Mouse (Mus musculus) stomach, postnatal 0 days (tissue): ENCODE results near the gene Rexo4. TPM values are rescaled to one million over a fixed set of nuclear protein-coding genes. Genes with fewer than 3 reads are reported as not detected.

Experiments
- ATAC-seq: fragments of 200-750 bp; cut with Nextera tagmentation; 2 replicates; pipeline ENCODE4 v1.8.0; 2017; ENCODE audit not compliant: low FRiP score, low TSS enrichment
- DNase-seq: peaks from one replicate; pipeline ENCODE4 v3.0.0-alpha.2; 2016; ENCODE audit warnings: low spot score
- H3K27ac ChIP-seq: fragments of 300-500 bp; sonication (generic); replicated peaks from 2 replicates; pipeline ENCODE4 v1.5.1; 2014; ENCODE audit warnings: mild to moderate bottlenecking, control low read depth
- H3K27me3 ChIP-seq: fragments of 300-500 bp; sonication (generic); 2 replicates; pipeline ENCODE4 v1.6.1; 2014; ENCODE audit warnings: low read length; ENCODE audit not compliant: control insufficient read depth, insufficient read depth
- H3K36me3 ChIP-seq: fragments of 300-500 bp; sonication (generic); 2 replicates; pipeline ENCODE4 v1.6.1; 2014; ENCODE audit warnings: low read length, mixed read lengths; ENCODE audit not compliant: control insufficient read depth, insufficient read depth
- H3K4me1 ChIP-seq: fragments of 300-500 bp; sonication (generic); replicated peaks from 2 replicates; pipeline ENCODE4 v1.6.1; 2014; ENCODE audit warnings: antibody characterized with exemption; ENCODE audit not compliant: control insufficient read depth, insufficient read depth
- H3K4me2 ChIP-seq: fragments of 300-500 bp; sonication (generic); replicated peaks from 2 replicates; pipeline ENCODE4 v1.6.1; 2014; ENCODE audit warnings: low read depth, mild to moderate bottlenecking, control low read depth, moderate library complexity
- H3K4me3 ChIP-seq: fragments of 300-500 bp; sonication (generic); 2 replicates; pipeline ENCODE4 v1.5.1; 2014; ENCODE audit warnings: low read depth, low read length, control low read depth
- H3K9ac ChIP-seq: fragments of 300-500 bp; sonication (generic); 2 replicates; pipeline ENCODE4 v1.6.1; 2014; ENCODE audit warnings: mild to moderate bottlenecking, low read length, control low read depth, mixed read lengths
- H3K9me3 ChIP-seq: fragments of 300-500 bp; sonication (generic); 2 replicates; pipeline ENCODE4 v1.6.1; 2016; ENCODE audit warnings: low read length; ENCODE audit not compliant: control insufficient read depth
- CTCF ChIP-seq: IDR thresholded peaks from 2 replicates; pipeline ENCODE4 v1.5.1; 2016; ENCODE audit warnings: antibody characterized with exemption, low read depth, mild to moderate bottlenecking, moderate library complexity
- EP300 ChIP-seq: optimal IDR thresholded peaks from 2 replicates; pipeline ENCODE3; 2016; ENCODE audit warnings: antibody characterized with exemption
- WGBS: fragments of 180-500 bp; shearing (Covaris S2); extraction: QIAGEN DNeasy Blood & Tissue Kit; methylation state at CpG from one replicate; pipeline ENCODE4 v1.1.7; 2014; 5-methylcytosine and 5-hydroxymethylcytosine counted together
- polyA plus RNA-seq: library from polyadenylated mRNA; unstranded; fragments of >200 nt; fragmentation: Nextera tagmentation; extraction: Ambion mirVana; gene quantifications from 2 replicates; pipeline ENCODE4 v1.2.1, GENCODE M21; 2015

The Rexo4 gene
- polyA plus RNA-seq, 1 experiment from 2014 or later: 21.7 TPM

GRCm38 (mm10) chr2:26910994-26911765, 53.0 kb downstream of the Rexo4 start:
- ATAC-seq: peak; percentile 30
- DNase-seq: peak; percentile 70

GRCm38 (mm10) chr2:26910124-26910993, 53.8 kb downstream of the Rexo4 start, which contains the start of the genes Med22 and Rpl7a:
Gene Med22, minus strand, starts transcription at chr2:26910677.
Gene Rpl7a, plus strand, starts transcription at chr2:26910764.
- no peaks in the 10 kb centered on the region for H3K27me3 ChIP-seq
- peak within 1 kb of the TSS; percentile 76 for H3K4me3 ChIP-seq
- TF ChIP-seq EP300 (peak; percentile 99), CTCF (no peak)
- DNase-seq (peak; percentile 100), ATAC-seq (peak; percentile 94)
- peaks cover 2% of the 10 kb centered on the region for H3K4me1 ChIP-seq
- H3K27ac ChIP-seq: peak within 1 kb of the TSS; percentile 88
- peak within 1 kb of the TSS; percentile 92 for H3K4me2 ChIP-seq
- under 1% methylated on average over 73 of the region's 74 CpGs for WGBS
- H3K9me3 ChIP-seq: no peaks in the 10 kb centered on the region
- H3K36me3 ChIP-seq: peaks cover 25% of the 10 kb centered on the region
- H3K9ac ChIP-seq: peak within 1 kb of the TSS; percentile 95

More at GRCm38 (mm10) chr2:26910994-26911765, 53.0 kb downstream of the Rexo4 start:
- H3K27ac ChIP-seq: peak overlapping the region; percentile 88
- H3K9me3 ChIP-seq: no peaks in the 10 kb centered on the region
- peaks cover 2% of the 10 kb centered on the region for H3K4me1 ChIP-seq
- peak overlapping the region; percentile 92 for H3K4me2 ChIP-seq
- WGBS: under 1% methylated on average over 37 of the region's 37 CpGs
- peak overlapping the region; percentile 95 for H3K9ac ChIP-seq
- TF ChIP-seq EP300: no peak
- TF ChIP-seq CTCF: no peak
- peaks cover 20% of the 10 kb centered on the region for H3K36me3 ChIP-seq
- H3K4me3 ChIP-seq: peak overlapping the region; percentile 76
- H3K27me3 ChIP-seq: no peaks in the 10 kb centered on the region

GRCm38 (mm10) chr2:26909387-26909784, 54.8 kb downstream of the Rexo4 start:
- Histone ChIP-seq H3K9me3 (no peaks in the 10 kb centered on the region), H3K4me3 (peak overlapping the region; percentile 76), H3K4me1 (peaks cover 2% of the 10 kb centered on the region; the same call in 1 of the 2 replicates), H3K4me2 (peak overlapping the region; percentile 83), H3K36me3 (peaks cover 23% of the 10 kb centered on the region), H3K27ac (peak overlapping the region; percentile 88), H3K9ac (peak overlapping the region; percentile 84), H3K27me3 (no peaks in the 10 kb centered on the region)
- TF ChIP-seq EP300 (no peak), CTCF (peak; percentile 51)
- no peak for ATAC-seq
- DNase-seq: no peak

GRCm38 (mm10) chr2:26908710-26909386, 55.3 kb downstream of the Rexo4 start:
- Histone ChIP-seq H3K9ac (peak overlapping the region; percentile 48), H3K36me3 (peaks cover 22% of the 10 kb centered on the region), H3K4me2 (peak overlapping the region; percentile 83), H3K27ac (no peak overlapping the region), H3K27me3 (no peaks in the 10 kb centered on the region), H3K4me3 (peak overlapping the region; percentile 76; the same call in 1 of the 2 replicates), H3K9me3 (no peaks in the 10 kb centered on the region), H3K4me1 (peaks cover 4% of the 10 kb centered on the region; the same call in 1 of the 2 replicates)
- TF ChIP-seq EP300 (no peak), CTCF (no peak)
- ATAC-seq: no peak
- WGBS: 67% methylated on average over 18 of the region's 18 CpGs
- no peak for DNase-seq

- no peaks in the 10 kb centered on the region for H3K9me3 ChIP-seq
- no peak overlapping the region for H3K27ac ChIP-seq
- TF ChIP-seq CTCF (peak; percentile 88), EP300 (no peak)
- H3K9ac ChIP-seq: no peak overlapping the region
- H3K4me3 ChIP-seq: no peak overlapping the region
- H3K27me3 ChIP-seq: no peaks in the 10 kb centered on the region
- H3K4me1 ChIP-seq: peaks cover 7% of the 10 kb centered on the region
- peaks cover 12% of the 10 kb centered on the region for H3K36me3 ChIP-seq
- ATAC-seq (no peak), DNase-seq (peak; percentile 71)
- 29% methylated on average over 4 of the region's 4 CpGs for WGBS
- no peak overlapping the region for H3K4me2 ChIP-seq
Measured at GRCm38 (mm10) chr2:26907109-26907508, 57.1 kb downstream of the Rexo4 start.
